Mouse (Mus musculus) embryonic facial prominence, embryonic 14.5 days (tissue): ENCODE results near the gene Mapt. TPM values are rescaled to one million over a fixed set of nuclear protein-coding genes. Genes with fewer than 3 reads are reported as not detected.

Experiments
- ATAC-seq: fragments of 200-750 bp; cut with Nextera tagmentation; 2 replicates; pipeline ENCODE4 v1.8.0; 2017; ENCODE audit warnings: low read depth, moderate number of reproducible peaks, moderate TSS enrichment
- DNase-seq: peaks from one replicate; pipeline ENCODE4 v3.0.0-alpha.2; 2015; ENCODE audit warnings: low spot score
- H3K27ac ChIP-seq: fragments of 300-500 bp; sonication (generic); replicated peaks from 2 replicates; pipeline ENCODE4 v1.5.1; 2014; ENCODE audit warnings: low read depth, mild to moderate bottlenecking, low read length, moderate library complexity
- H3K27me3 ChIP-seq: fragments of 300-500 bp; sonication (generic); replicated peaks from 2 replicates; pipeline ENCODE4 v1.6.1; 2014; ENCODE audit warnings: low read length; ENCODE audit not compliant: control insufficient read depth, insufficient read depth
- H3K36me3 ChIP-seq: fragments of 300-500 bp; sonication (generic); 2 replicates; pipeline ENCODE4 v1.6.1; 2014; ENCODE audit warnings: low read length, mixed read lengths; ENCODE audit not compliant: control insufficient read depth, insufficient read depth
- H3K4me1 ChIP-seq: fragments of 300-500 bp; sonication (generic); 2 replicates; pipeline ENCODE4 v1.6.1; 2014; ENCODE audit warnings: antibody characterized with exemption, low read length; ENCODE audit not compliant: control insufficient read depth, insufficient read depth
- H3K4me2 ChIP-seq: fragments of 300-500 bp; sonication (generic); 2 replicates; pipeline ENCODE4 v1.6.1; 2014; ENCODE audit warnings: low read depth, mild to moderate bottlenecking, low read length, moderate library complexity, mixed read lengths
- H3K4me3 ChIP-seq: fragments of 300-500 bp; sonication (generic); 2 replicates; pipeline ENCODE4 v1.5.1; 2014; ENCODE audit warnings: low read depth, mild to moderate bottlenecking, low read length
- H3K9ac ChIP-seq: fragments of 300-500 bp; sonication (generic); 2 replicates; pipeline ENCODE4 v1.6.1; 2014; ENCODE audit warnings: low read depth, mild to moderate bottlenecking, low read length, moderate library complexity, mixed read lengths
- H3K9me3 ChIP-seq: fragments of 300-500 bp; sonication (generic); 2 replicates; pipeline ENCODE4 v1.6.1; 2016; ENCODE audit warnings: low read length; ENCODE audit not compliant: control insufficient read depth
- WGBS: fragments of 180-500 bp; shearing (Covaris S2); extraction: QIAGEN DNeasy Blood & Tissue Kit; methylation state at CpG from one replicate; pipeline ENCODE4 v1.1.7; 2014; 5-methylcytosine and 5-hydroxymethylcytosine counted together
- polyA plus RNA-seq: library from polyadenylated mRNA; unstranded; fragments of >200 nt; fragmentation: Nextera tagmentation; extraction: Ambion mirVana; gene quantifications from 2 replicates; pipeline ENCODE4 v1.2.1, GENCODE M21; 2014

Mapt gene
- polyA plus RNA-seq, 1 experiment from 2014 or later = 26.5 TPM

GRCm38 (mm10) chr11:104289199-104290031, 58.2 kb downstream of the Mapt start:
- Histone ChIP-seq H3K27ac (peak overlapping the region; percentile 76), H3K9ac (0 out of 2 replicates have a peak overlapping the region, but pooled peaks have one; percentile 44), H3K4me1 (peaks cover 4% of the 10 kb centered on the region; the same call in 1 of the 2 replicates), H3K4me3 (no peak overlapping the region), H3K9me3 (no peaks in the 10 kb centered on the region), H3K36me3 (no peaks in the 10 kb centered on the region), H3K4me2 (no peak overlapping the region), H3K27me3 (no peaks in the 10 kb centered on the region)
- WGBS = 11% methylated on average over 13 of the region's 13 CpGs
- ATAC-seq (peak; percentile 80), DNase-seq (peak; percentile 78)

- 89% methylated on average over 7 of the region's 7 CpGs for WGBS
- no peak overlapping the region for H3K4me2 ChIP-seq
- no peak overlapping the region for H3K4me3 ChIP-seq
- H3K4me1 ChIP-seq = peaks cover 4% of the 10 kb centered on the region; the same call in 1 of the 2 replicates
- ATAC-seq = no peak
- DNase-seq = no peak
- H3K9me3 ChIP-seq = no peaks in the 10 kb centered on the region
- H3K27ac ChIP-seq = no peak overlapping the region
- H3K9ac ChIP-seq = no peak overlapping the region
- H3K36me3 ChIP-seq = no peaks in the 10 kb centered on the region
- no peaks in the 10 kb centered on the region for H3K27me3 ChIP-seq
Observed at GRCm38 (mm10) chr11:104292443-104293220, 61.4 kb downstream of the Mapt start.

GRCm38 (mm10) chr11:104293241-104293640, 62.1 kb downstream of the Mapt start:
- ATAC-seq (no peak), DNase-seq (no peak)
- H3K27ac ChIP-seq = no peak overlapping the region
- H3K4me2 ChIP-seq = no peak overlapping the region
- H3K36me3 ChIP-seq = no peaks in the 10 kb centered on the region
- WGBS = 84% methylated on average over 9 of the region's 9 CpGs
- no peak overlapping the region for H3K4me3 ChIP-seq
- peaks cover 4% of the 10 kb centered on the region; the same call in 1 of the 2 replicates for H3K4me1 ChIP-seq
- no peaks in the 10 kb centered on the region for H3K27me3 ChIP-seq
- no peak overlapping the region for H3K9ac ChIP-seq
- no peaks in the 10 kb centered on the region for H3K9me3 ChIP-seq

DNA sequence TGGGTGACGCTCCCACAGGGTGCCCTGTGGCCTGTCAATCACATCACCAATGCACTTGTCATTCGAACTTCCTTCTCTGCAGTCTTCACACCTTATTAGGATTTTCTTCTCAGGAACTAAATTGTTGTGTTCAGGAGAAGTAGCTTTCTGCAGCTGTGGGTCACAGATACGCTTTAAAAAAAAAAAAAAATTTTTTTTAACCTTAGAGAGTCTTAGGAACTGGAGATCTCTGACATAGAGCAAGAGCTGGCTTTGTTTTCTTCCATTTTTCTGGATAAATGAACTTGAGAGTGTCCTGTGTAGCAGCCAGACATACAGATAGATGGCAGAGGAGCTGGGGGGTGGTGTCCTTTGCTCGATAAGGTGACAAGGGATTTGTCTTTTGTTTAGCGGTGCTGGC, 64.0 kb downstream of the Mapt start:
- Histone ChIP-seq H3K27me3 (no peaks in the 10 kb centered on the region), H3K27ac (no peak overlapping the region), H3K9ac (no peak overlapping the region), H3K9me3 (no peaks in the 10 kb centered on the region), H3K4me1 (no peaks in the 10 kb centered on the region), H3K36me3 (no peaks in the 10 kb centered on the region), H3K4me3 (no peak overlapping the region), H3K4me2 (no peak overlapping the region)
- ATAC-seq (no peak), DNase-seq (no peak)
- WGBS = 58% methylated on average over 5 of the region's 5 CpGs

GRCm38 (mm10) chr11:104295656-104296055, 64.5 kb downstream of the Mapt start:
- Histone ChIP-seq H3K9ac (no peak overlapping the region), H3K4me1 (no peaks in the 10 kb centered on the region), H3K4me3 (no peak overlapping the region), H3K9me3 (no peaks in the 10 kb centered on the region), H3K27me3 (no peaks in the 10 kb centered on the region), H3K4me2 (no peak overlapping the region), H3K27ac (no peak overlapping the region), H3K36me3 (no peaks in the 10 kb centered on the region)
- 30% methylated on average over 6 of the region's 6 CpGs for WGBS
- ATAC-seq = no peak
- DNase-seq = no peak

- Histone ChIP-seq H3K27me3 (no peaks in the 10 kb centered on the region), H3K9ac (no peak overlapping the region), H3K4me1 (peaks cover 4% of the 10 kb centered on the region; the same call in 1 of the 2 replicates), H3K27ac (no peak overlapping the region), H3K4me2 (no peak overlapping the region), H3K36me3 (no peaks in the 10 kb centered on the region), H3K4me3 (no peak overlapping the region), H3K9me3 (no peaks in the 10 kb centered on the region)
- WGBS = 90% methylated on average over 3 of the region's 3 CpGs
- DNase-seq = no peak
- no peak for ATAC-seq
Observed at GRCm38 (mm10) chr11:104297671-104298070, 66.5 kb downstream of the Mapt start.

DNA sequence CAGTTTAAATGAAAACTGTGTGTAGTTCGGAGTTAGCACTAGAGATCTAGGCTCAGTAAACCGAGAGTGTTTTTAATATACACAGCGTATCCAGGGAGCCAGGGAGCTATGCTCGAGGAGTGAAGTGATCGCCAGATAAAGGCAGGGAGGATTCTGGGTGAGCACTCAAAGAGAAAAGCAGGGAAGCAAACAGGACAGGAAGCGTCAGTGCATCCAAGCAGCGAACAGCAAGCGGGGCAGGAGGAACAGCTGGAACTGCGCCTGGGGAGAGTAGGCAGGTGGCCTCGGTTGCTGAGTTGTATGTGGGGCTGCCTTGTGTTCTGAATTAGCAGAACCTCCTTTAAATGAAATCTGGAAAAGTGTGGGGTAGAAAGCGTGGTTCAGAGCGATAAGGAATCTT, 71.4 kb downstream of the Mapt start:
- DNase-seq (peak; percentile 56), ATAC-seq (peak; percentile 56; the same call in 1 of the 2 replicates)
- WGBS = 31% methylated on average over 12 of the region's 12 CpGs
- no peaks in the 10 kb centered on the region for H3K36me3 ChIP-seq
- H3K9ac ChIP-seq = no peak overlapping the region
- no peaks in the 10 kb centered on the region for H3K27me3 ChIP-seq
- H3K4me1 ChIP-seq = peaks cover 8% of the 10 kb centered on the region; the same call in 1 of the 2 replicates
- no peak overlapping the region for H3K4me3 ChIP-seq
- peak overlapping the region; percentile 34 for H3K4me2 ChIP-seq
- H3K27ac ChIP-seq = no peak overlapping the region
- no peaks in the 10 kb centered on the region for H3K9me3 ChIP-seq

DNA sequence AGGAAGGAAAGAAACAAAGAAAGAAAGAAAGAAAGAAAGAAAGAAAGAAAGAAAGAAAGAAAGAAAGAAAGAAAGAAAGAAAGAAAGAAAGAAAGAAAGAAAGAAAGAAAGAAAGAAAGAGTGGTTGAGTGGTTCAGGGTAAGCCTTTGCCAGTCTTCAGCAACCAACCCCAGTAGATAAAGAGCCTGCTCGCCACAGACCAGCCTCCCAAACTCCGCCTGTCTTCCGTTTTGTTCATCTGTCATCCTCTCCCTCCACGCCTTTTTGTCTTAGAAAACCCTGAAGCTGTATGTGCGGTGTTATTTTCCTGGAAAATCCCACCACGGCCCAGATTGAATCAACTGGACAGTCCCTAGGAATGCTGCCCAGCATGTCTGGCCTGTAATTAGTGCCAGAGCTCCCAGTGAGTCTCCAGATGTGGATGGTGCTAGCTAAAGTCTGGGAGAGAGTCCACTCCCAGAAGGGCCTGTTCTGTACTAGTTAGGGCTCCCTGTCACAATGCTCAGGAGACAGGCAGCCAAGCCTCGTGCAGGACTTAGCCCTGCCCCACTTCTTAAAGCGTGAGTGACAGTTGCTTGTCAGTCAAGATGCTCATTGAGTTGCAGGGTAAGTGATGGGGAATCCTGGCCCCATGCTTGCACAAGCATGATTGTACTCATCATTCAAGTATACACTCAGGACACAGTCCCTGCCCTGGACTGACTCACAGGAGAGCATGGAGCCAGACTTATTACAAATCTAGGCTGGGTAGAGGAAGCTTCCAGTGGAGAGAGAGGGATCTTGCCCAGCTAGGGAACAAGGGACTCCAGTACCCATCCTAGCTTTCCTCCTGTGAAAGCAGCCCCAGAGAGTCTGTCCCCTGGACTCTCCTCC, 72.1 kb downstream of the Mapt start:
- no peak overlapping the region for H3K4me2 ChIP-seq
- DNase-seq (peak; percentile 51), ATAC-seq (peak; percentile 20; the same call in 1 of the 2 replicates)
- no peaks in the 10 kb centered on the region for H3K9me3 ChIP-seq
- H3K27ac ChIP-seq = no peak overlapping the region
- H3K4me1 ChIP-seq = peaks cover 8% of the 10 kb centered on the region; the same call in 1 of the 2 replicates
- H3K9ac ChIP-seq = no peak overlapping the region
- no peaks in the 10 kb centered on the region for H3K36me3 ChIP-seq
- no peaks in the 10 kb centered on the region for H3K27me3 ChIP-seq
- no peak overlapping the region for H3K4me3 ChIP-seq
- WGBS = 24% methylated on average over 8 of the region's 8 CpGs
